Mouse (Mus musculus) liver, adult 2 months (tissue): ENCODE measurements at regions not wholly inside any gene's neighbourhood (a gene's known extent, or its start where the extent isn't known, plus 50 kb on each side); places are given as distances from the start of the nearest gene placed in this dataset.
A peak's percentile ranks its signal among the peaks of the same experiment; 100 is the strongest.
"Not testable (repeated sequence)": the region's sequence is repeated elsewhere in the genome, so short reads cannot be mapped to it uniquely, and the experiment has no call there.

Experiments
- DNase-seq: peaks from one replicate; pipeline ENCODE4 v3.0.0-alpha.2; 2011; ENCODE audit warnings: low read depth, low spot score; ENCODE audit errors: extremely low read depth
- H3K27ac ChIP-seq: fragments of 200-500 bp; replicated peaks from 2 replicates; pipeline ENCODE4 v1.5.1; 2012; ENCODE audit warnings: low read depth, mild to moderate bottlenecking, control low read depth, inconsistent platforms, low read length; ENCODE audit not compliant: insufficient read depth
- H3K27me3 ChIP-seq: fragments of 200-500 bp; 2 replicates; pipeline ENCODE4 v1.6.1; 2012; ENCODE audit warnings: mild to moderate bottlenecking, moderate library complexity, low read length, inconsistent platforms; ENCODE audit not compliant: control insufficient read depth, insufficient read depth
- H3K36me3 ChIP-seq: fragments of 200-500 bp; 2 replicates; pipeline ENCODE4 v1.6.1; 2012; ENCODE audit warnings: low read length, inconsistent platforms; ENCODE audit not compliant: control insufficient read depth, insufficient read depth
- H3K4me1 ChIP-seq: fragments of 200-500 bp; 2 replicates; pipeline ENCODE4 v1.6.1; 2011; ENCODE audit warnings: low read length; ENCODE audit not compliant: control insufficient read depth, insufficient read depth
- H3K4me3 ChIP-seq: fragments of 200-500 bp; 2 replicates; pipeline ENCODE4 v1.5.1; 2011; ENCODE audit warnings: low read depth, mild to moderate bottlenecking, control low read depth, low read length, moderate library complexity; ENCODE audit not compliant: insufficient read depth
- H3K79me2 ChIP-seq: fragments of 200-500 bp; 2 replicates; pipeline ENCODE4 v1.6.1; 2012; ENCODE audit warnings: inconsistent platforms, mild to moderate bottlenecking, low read length, moderate library complexity; ENCODE audit not compliant: control insufficient read depth, insufficient read depth
- H3K9ac ChIP-seq: fragments of 200-500 bp; 2 replicates; pipeline ENCODE4 v1.6.1; 2012; ENCODE audit warnings: low read depth, mild to moderate bottlenecking, control low read depth, inconsistent platforms, low read length
- CTCF ChIP-seq: fragments of 200-500 bp; IDR thresholded peaks from 2 replicates; pipeline ENCODE4 v1.5.1; 2011; ENCODE audit warnings: low read depth, low read length, control low read depth
- POLR2A ChIP-seq: fragments of 200-500 bp; IDR thresholded peaks from 2 replicates; pipeline ENCODE4 v1.6.1; 2011; ENCODE audit warnings: low read length, control low read depth; ENCODE audit not compliant: insufficient read depth; ENCODE audit errors: extremely low read depth
- WGBS: fragments of 180-500 bp; shearing (Covaris S2); methylation state at CpG from one replicate; pipeline ENCODE4 v1.1.7; 2018; 5-methylcytosine and 5-hydroxymethylcytosine counted together

DNA sequence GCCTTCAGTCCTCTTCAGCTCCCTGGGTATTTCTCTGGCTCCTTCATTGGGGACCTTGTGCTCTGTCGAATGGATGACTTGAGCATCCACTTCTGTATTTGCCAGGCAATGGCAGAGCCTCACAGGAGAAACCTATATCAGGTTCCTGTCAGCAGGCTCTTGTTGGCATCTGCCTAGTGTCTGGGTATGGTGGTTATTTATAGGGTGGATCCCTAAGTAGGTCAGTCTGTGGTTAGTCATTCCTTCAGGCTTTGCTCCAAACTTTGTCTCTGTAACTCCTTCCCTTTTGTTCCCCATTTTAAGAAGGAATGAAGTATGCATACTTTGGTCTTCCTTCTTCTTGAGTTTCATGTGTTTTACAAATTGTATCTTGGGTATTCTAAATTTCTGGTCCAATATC, 522.4 kb upstream of the St8sia4 start:
- WGBS: 67% methylated on average over 1 of the region's 1 CpGs
- H3K4me1 ChIP-seq, H3K27ac ChIP-seq, H3K9ac ChIP-seq, H3K4me3 ChIP-seq, H3K79me2 ChIP-seq, H3K36me3 ChIP-seq, DNase-seq, H3K27me3 ChIP-seq: not testable (repeated sequence)

DNA sequence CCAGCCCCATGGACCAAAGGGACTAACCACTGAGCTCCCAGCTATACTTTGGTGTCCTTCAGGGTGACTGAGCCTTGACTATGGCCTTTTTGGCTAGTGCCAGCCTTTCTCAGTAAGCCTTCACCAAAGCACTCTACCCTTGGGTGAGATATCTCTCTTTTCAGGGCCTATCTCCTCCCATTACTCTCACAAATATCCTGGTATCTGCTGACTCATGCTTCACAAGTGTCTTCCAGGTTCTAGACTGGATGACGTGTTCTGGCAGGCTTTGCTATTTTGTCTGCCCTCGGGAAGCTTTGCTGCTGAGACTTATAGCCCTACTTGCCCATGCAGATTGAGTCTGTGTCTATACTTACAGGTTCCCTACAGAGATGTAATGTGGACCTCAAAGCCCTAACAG, 499.4 kb upstream of the St8sia4 start:
- H3K36me3 ChIP-seq: no peaks in the 10 kb centered on the region
- H3K4me1 ChIP-seq: no peaks in the 10 kb centered on the region
- no peak overlapping the region for H3K4me3 ChIP-seq
- no peaks in the 10 kb centered on the region for H3K79me2 ChIP-seq
- TF ChIP-seq CTCF: no peak
- TF ChIP-seq POLR2A: no peak
- DNase-seq: no peak
- no peak overlapping the region for H3K27ac ChIP-seq
- no peaks in the 10 kb centered on the region for H3K27me3 ChIP-seq
- no peak overlapping the region for H3K9ac ChIP-seq
- WGBS: 75% methylated on average over 2 of the region's 2 CpGs

DNA sequence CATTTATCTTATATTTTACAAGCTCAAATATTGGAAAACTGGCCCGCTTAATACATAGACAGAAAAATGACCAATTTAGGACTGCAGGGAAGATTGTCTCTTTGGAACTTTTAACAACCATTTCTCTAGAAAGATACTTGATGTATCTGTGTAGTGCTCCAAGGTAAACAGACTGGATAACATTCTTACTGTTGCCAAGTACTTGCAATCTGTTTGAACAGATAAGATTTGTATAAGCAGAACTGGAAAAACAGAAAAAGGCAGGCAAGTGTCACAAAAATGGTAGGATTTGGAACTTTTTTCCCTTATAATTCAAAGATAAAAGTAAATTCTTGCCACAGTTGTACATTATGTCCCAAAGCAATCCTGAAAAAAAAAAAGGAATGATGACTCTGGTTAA, 488.1 kb upstream of the St8sia4 start:
- TF ChIP-seq POLR2A (no peak), CTCF (no peak)
- Histone ChIP-seq H3K27me3 (no peaks in the 10 kb centered on the region), H3K4me1 (no peaks in the 10 kb centered on the region), H3K36me3 (no peaks in the 10 kb centered on the region), H3K27ac (no peak overlapping the region), H3K9ac (no peak overlapping the region), H3K4me3 (no peak overlapping the region), H3K79me2 (no peaks in the 10 kb centered on the region)
- DNase-seq: peak; percentile 2
- 95% methylated on average over 1 of the region's 1 CpGs for WGBS

DNA sequence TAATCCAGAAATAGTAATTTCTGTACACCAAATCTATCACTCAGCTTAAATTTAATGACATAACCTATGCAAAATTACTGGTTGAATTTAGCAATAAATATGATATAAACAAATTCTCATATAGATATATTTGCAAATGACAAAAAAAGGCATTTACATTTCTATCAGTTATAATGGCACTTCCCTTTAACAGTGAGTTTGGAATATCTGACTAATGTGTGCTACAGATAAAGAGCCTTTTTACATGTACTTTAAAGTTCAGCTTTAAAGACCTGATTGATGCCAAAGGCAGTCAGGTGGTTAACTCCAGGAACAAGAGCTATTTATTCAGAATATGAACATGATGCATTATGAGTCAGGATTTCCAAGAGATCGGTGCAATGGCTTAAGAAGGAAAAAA, 461.2 kb upstream of the St8sia4 start:
- H3K36me3 ChIP-seq: no peaks in the 10 kb centered on the region
- H3K79me2 ChIP-seq: no peaks in the 10 kb centered on the region
- no peak overlapping the region for H3K9ac ChIP-seq
- 83% methylated on average over 1 of the region's 1 CpGs for WGBS
- DNase-seq: no peak
- H3K4me3 ChIP-seq: no peak overlapping the region
- TF ChIP-seq CTCF: no peak
- TF ChIP-seq POLR2A: no peak
- H3K27ac ChIP-seq: no peak overlapping the region
- H3K4me1 ChIP-seq: no peaks in the 10 kb centered on the region
- no peaks in the 10 kb centered on the region for H3K27me3 ChIP-seq

DNA sequence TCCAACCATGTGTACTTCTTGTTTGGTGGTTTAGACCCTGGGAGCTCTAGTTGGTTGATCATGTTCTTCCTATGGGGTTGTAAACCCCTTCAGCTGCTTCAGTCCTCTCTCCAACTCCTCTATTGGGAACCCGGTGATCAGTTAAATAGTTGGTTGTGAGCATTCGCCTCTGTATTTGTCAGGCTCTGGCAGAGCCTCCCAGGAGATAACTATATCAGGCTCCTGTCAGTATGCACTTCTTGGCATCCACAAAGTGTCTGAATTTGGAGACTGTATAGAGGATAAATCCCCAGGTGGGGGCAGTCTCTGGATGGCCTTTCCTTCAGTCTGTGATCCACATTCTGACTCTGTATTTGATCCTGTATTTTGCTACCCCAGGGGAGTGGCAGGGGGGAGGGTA, 440.6 kb upstream of the St8sia4 start:
- Histone ChIP-seq H3K9ac (no peak overlapping the region), H3K27ac (no peak overlapping the region), H3K4me1 (no peaks in the 10 kb centered on the region), H3K36me3 (no peaks in the 10 kb centered on the region), H3K4me3 (no peak overlapping the region), H3K27me3 (no peaks in the 10 kb centered on the region), H3K79me2 (no peaks in the 10 kb centered on the region)
- 88% methylated on average over 2 of the region's 2 CpGs for WGBS
- DNase-seq: no peak
- TF ChIP-seq POLR2A (no peak), CTCF (no peak)

DNA sequence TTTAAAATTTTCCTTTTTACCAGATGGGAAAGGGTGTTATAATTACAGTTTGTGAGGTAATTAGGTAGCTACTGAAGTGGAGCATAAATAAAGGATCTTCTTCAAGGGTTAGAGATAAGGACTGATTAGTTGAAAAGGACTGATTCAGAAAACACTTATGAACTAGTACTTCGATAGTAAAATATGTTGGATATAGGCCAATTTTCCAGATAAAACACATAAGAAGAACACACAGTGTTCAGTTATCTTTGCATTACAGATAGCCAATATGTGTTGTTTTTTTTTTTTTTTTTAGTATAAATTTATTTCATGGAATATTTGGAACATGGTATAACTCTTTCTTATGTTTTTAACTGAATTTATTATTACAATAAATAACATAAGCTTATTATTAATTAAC, 438.0 kb upstream of the St8sia4 start:
- H3K27me3 ChIP-seq: no peaks in the 10 kb centered on the region
- H3K27ac ChIP-seq: no peak overlapping the region
- no peak for DNase-seq
- H3K9ac ChIP-seq: no peak overlapping the region
- H3K36me3 ChIP-seq: no peaks in the 10 kb centered on the region
- H3K79me2 ChIP-seq: no peaks in the 10 kb centered on the region
- WGBS: 60% methylated on average over 1 of the region's 1 CpGs
- TF ChIP-seq CTCF: no peak
- H3K4me3 ChIP-seq: no peak overlapping the region
- H3K4me1 ChIP-seq: no peaks in the 10 kb centered on the region
